Mouse (Mus musculus) testis, postnatal 10 days (tissue): ENCODE results near the gene Homez.

ENCODE experiments used
- DNase-seq: peaks from one replicate; pipeline ENCODE4 v3.0.0; 2021; ENCODE audit warnings: low spot score

Gene Homez

DNA sequence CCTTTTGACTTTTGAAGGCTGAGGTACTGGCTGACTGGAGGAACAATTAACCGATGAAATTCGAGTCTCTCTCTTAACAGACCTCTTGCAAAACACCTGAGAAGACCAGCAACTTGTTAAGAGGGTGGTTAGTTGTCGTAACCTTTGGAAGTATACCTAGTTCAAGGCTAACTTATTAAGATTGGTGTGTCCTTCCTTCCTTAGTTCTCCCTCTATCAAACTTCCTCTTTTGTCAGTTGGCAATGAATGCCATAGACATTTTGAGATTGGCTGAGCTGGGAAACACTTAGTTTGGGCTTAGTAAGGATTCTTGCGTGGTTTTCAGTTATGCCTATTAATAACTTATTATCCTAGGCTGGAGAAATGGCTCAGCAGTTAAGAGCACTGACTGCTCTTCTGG lies 2.7 kb downstream of the Homez start:
- no peak for DNase-seq

DNA sequence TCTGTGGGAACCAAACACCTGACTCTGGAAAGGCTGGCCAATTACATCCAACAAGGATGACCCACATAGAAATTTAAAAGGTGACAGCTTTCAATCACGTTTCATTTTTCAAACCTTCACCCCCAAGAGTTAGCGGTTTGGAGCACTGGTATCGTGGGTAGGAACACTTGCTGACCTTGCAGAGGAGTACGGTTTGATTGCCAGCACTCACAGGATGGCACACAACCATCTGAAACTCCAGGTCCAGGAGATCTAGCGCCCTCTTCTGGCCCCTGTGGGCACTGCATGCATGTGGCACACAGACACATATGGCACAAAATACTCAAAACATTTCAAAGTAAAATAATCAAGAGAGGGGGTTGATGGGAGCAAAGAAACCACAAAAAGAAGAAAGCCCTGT lies 3.8 kb downstream of the Homez start:
- peak; percentile 75 for DNase-seq

GRCm38 (mm10) chr14:54866268-54866667 lies 4.5 kb downstream of the Homez start:
- no peak for DNase-seq

GRCm38 (mm10) chr14:54865626-54866025 lies 5.1 kb downstream of the Homez start:
- DNase-seq = no peak

DNA sequence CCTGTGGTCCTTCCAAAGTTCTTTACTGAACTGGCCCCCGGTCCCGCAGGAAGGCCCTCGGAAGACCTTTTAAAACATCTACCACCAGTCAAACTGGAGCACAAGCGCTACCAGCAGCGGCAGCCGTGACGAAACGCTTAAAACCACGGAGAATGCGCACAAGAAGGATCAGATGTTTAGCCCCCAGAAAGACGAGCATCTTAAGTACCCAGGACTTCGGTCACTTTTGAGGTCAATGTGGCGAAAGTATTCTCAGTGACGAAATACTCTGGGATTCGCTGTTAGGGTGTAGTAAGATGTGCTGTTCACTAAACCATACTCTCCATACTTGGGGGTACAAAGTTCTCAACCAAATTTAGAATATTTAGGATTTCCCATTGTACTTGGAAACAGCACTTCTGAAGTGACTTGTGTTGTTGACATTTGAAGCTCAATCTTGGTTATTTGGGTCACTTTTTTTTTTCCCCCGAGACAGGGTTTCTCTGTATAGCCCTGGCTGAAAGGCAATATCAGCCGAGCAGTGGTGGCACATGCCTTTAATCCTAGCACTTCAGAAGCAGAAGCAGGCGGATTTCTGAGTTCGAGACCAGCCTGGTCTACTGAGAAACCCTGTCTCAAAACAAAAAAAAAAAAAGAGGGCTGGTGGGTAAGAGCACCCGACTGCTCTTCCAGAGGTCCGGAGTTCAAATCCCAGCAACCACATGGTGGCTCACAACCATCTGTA lies 6.3 kb downstream of the Homez start:
- DNase-seq = no peak

GRCm38 (mm10) chr14:54863501-54864312 lies 7.1 kb downstream of the Homez start:
- DNase-seq = peak; percentile 93

DNA sequence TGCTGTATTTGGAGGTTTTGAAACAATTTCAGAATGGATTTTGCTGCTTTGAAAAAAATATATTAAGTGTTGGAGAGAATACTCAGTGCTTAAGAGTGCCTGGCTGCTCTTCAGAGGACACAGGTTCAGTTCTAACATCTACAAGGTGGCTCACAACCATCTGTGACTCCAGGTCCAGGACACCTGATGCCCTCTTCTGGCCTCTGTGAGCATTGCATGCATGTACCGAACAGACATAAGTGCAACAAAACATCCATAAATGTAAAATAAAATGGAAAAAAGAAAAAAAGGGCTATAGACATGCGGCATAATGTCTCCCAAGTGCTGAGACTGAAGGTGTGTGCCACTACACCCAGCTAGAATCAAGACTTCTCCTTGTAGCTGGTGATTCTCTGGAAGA lies 10.2 kb downstream of the Homez start:
- peak; percentile 75 for DNase-seq

GRCm38 (mm10) chr14:54857891-54858290 lies 12.9 kb downstream of the Homez start:
- DNase-seq = no peak

- no peak for DNase-seq
Measured at GRCm38 (mm10) chr14:54856703-54857102, 14.1 kb downstream of the Homez start.

GRCm38 (mm10) chr14:54855726-54856125 lies 15.0 kb downstream of the Homez start:
- DNase-seq = no peak

GRCm38 (mm10) chr14:54843461-54843860 lies 27.3 kb downstream of the Homez start:
- DNase-seq = no peak

GRCm38 (mm10) chr14:54823716-54824115 lies 47.0 kb downstream of the Homez start:
- DNase-seq = no peak

DNA sequence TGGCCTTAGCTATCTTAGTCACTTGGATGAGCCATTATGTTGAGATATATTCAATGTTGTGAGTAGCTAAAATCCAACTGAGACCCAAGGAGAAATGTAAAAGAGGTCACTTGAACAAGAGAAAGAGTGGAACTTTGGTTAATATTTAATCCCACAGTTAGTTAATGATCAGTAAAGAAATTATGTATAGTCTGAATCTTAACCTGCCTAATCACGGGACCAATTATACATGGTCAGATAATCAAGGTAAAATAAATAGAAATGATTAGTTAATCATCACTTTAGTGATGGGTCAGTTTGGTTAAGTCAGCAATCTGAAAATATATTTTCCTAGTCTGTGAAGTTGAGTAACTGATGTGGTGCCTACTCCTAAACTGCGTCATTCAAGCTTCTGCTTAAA lies 48.5 kb downstream of the Homez start:
- no peak for DNase-seq

DNA sequence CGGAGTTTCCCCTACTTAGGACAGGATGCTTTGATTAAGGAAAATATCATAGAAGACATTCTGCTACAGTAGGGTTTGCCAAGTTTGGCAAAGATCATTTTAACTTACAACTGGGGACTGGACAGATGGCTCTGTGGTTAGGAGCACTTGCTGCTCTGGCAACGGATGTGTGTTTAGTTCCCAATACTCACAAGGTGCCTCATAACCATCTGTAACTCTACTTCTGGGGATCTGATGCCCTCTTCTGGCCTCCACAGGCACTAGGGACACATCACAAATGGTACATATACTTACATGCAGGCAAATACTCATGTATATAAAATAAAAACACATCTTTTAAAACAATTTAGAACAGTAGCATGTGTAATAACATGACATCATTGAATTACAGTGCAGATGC lies 53.0 kb downstream of the Homez start:
- no peak for DNase-seq

- DNase-seq = no peak
Measured at GRCm38 (mm10) chr14:54815737-54816136, 55.0 kb downstream of the Homez start.

GRCm38 (mm10) chr14:54813991-54814390 lies 56.8 kb downstream of the Homez start, which contains the start of gene Rnf212b:
Gene Rnf212b, plus strand, starts transcription at chr14:54814141.
- DNase-seq = peak; percentile 71

DNA sequence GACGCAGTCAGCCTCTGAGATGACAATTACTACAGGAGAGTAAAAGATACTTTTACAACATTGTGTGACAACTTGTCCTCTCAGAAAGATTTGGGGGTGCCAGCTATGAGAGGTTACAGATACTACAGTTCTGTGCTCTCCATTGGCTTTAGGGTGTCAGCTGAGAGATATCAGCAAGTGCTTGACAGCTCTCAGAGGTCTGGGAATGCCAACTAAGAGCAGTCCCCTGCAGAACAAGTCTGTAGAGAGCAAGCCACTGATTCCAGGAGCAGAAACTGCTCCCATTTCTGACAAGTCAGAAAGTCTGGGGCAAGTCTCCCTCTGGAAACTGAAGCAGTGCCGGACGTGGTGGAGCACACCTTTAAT lies 61.1 kb downstream of the Homez start:
- no peak for DNase-seq

DNA sequence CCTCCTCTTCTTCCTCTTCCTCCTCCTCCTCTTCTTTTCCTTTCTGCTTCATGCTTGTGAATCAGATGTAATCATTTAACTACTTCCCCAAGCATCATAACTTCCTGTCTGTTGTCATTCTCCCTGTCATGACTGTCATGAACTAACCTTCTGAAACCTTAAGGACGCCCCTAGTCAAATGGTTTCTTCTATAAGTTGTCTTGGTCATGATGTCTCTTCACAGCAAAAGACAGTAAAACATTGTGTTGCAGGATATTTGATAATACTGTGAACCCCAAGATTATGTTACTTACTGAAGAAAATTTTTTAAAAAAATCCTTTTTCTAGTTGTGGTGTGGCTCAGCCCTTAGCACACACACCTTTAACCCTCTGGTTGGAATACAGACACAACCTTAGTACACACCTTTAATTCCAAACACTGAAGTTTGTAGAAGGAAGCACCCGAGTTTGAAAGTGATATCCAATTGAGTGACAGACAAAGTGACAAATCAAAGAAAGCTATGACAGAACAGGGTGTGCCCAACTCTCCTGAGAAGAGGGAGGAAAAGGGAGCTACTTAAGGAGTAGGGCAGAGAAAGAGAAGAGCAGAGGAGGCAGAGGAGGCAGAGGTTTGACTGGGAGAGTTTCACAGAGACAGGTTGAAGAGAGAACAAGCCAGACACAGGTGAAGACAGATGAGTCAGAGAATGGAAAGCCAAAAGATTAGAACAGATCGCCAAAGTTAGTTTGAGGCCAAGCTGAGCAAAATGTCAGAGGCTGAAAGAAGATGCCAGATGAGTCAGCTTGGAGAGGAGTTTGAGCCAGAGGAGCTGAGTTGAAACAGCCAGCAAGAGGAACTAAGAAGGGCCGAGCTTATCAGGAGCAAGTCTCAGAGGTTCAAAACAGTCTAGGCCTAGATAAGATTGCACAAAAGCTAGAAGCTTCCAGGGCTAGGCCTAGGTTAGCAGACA lies 61.8 kb downstream of the Homez start:
- DNase-seq = no peak

- no peak for DNase-seq
Measured at GRCm38 (mm10) chr14:54806124-54806523, 64.6 kb downstream of the Homez start.
